Mouse (Mus musculus): Measurements from ENCODE around the gene Scn10a. TPM values are rescaled to one million over a fixed set of nuclear protein-coding genes. Genes with fewer than 3 reads are reported as not detected.

The Scn10a gene
- polyA plus RNA-seq (2014; fragmentation: Illumina TruSeq; extraction: RNeasy Lipid Tissue Mini Kit (QIAGEN cat#74804); ENCODE audit: low read depth, low replicate concordance) = not detected

GRCm38 (mm10) chr9:119719222-119719621, at the start of gene Scn10a:
Scn10a (minus strand) TSS chr9:119719322.

GRCm38 (mm10) chr9:119578636-119579438, 140.3 kb downstream of the Scn10a start, which contains the start of gene Scn5a:
Scn5a (minus strand) TSS chr9:119579016.

Other genes starting within 250 kb of the Scn10a start
- not detected for gene Scn5a, start 140.3 kb downstream of the Scn10a start, polyA plus RNA-seq (2014; fragmentation: Illumina TruSeq; extraction: RNeasy Lipid Tissue Mini Kit (QIAGEN cat#74804); ENCODE audit: low read depth, low replicate concordance)
- not detected for gene Scn11a, start 106.1 kb upstream of the Scn10a start, polyA plus RNA-seq (2014; fragmentation: Illumina TruSeq; extraction: RNeasy Lipid Tissue Mini Kit (QIAGEN cat#74804); ENCODE audit: low read depth, low replicate concordance)
- 66.4 TPM for gene Wdr48, start 175.6 kb upstream of the Scn10a start, polyA plus RNA-seq (2014; fragmentation: Illumina TruSeq; extraction: RNeasy Lipid Tissue Mini Kit (QIAGEN cat#74804); ENCODE audit: low read depth, low replicate concordance)
- 5.4 TPM for gene Gorasp1, start 218.2 kb upstream of the Scn10a start, polyA plus RNA-seq (2014; fragmentation: Illumina TruSeq; extraction: RNeasy Lipid Tissue Mini Kit (QIAGEN cat#74804); ENCODE audit: low read depth, low replicate concordance)
- not detected for gene Ttc21a, start 218.3 kb upstream of the Scn10a start, polyA plus RNA-seq (2014; fragmentation: Illumina TruSeq; extraction: RNeasy Lipid Tissue Mini Kit (QIAGEN cat#74804); ENCODE audit: low read depth, low replicate concordance)

All from adrenal gland, adult 10 weeks (tissue).